Mouse (Mus musculus) liver, embryonic 14.5 days (tissue): ENCODE data around the gene Serpina11. TPM values are rescaled to one million over a fixed set of nuclear protein-coding genes. Genes with fewer than 3 reads are reported as not detected.

Experiments
- ATAC-seq: fragments of 200-750 bp; cut with Nextera tagmentation; 2 replicates; pipeline ENCODE4 v1.8.0; 2017; ENCODE audit warnings: moderate number of reproducible peaks, mild to moderate bottlenecking, moderate library complexity; ENCODE audit not compliant: insufficient read depth
- DNase-seq, 3 experiments: peaks; one replicate each; pipeline ENCODE4 v3.0.0-alpha.2; 2012 to 2013; ENCODE audit warnings: low read depth in 3 of 3, low spot score in 3 of 3
- H3K27ac ChIP-seq: fragments of 300-500 bp; sonication (generic); 2 replicates; pipeline ENCODE4 v1.5.1; 2014; ENCODE audit warnings: moderate library complexity, mild to moderate bottlenecking, control low read depth, inconsistent platforms
- H3K27me3 ChIP-seq: fragments of 300-500 bp; sonication (generic); 2 replicates; pipeline ENCODE4 v1.6.1; 2014; ENCODE audit warnings: mild to moderate bottlenecking, low read length, moderate library complexity; ENCODE audit not compliant: control insufficient read depth, insufficient read depth
- H3K36me3 ChIP-seq: fragments of 300-500 bp; sonication (generic); replicated peaks from 2 replicates; pipeline ENCODE4 v1.6.1; 2014; ENCODE audit warnings: low read depth; ENCODE audit not compliant: control insufficient read depth, insufficient read depth
- H3K4me1 ChIP-seq, 2 experiments: fragments of 200-500 bp in 1 of 2; fragments of 300-500 bp in 1 of 2; sonication (generic) in 1 of 2; replicated peaks; 2 replicates each; pipeline ENCODE4 v1.6.1; 2012 to 2014; ENCODE audit warnings: antibody characterized with exemption in 1 of 2, inconsistent platforms in 1 of 2, low read length in 1 of 2; ENCODE audit not compliant: control insufficient read depth in 2 of 2, insufficient read depth in 2 of 2
- H3K4me2 ChIP-seq: fragments of 300-500 bp; sonication (generic); 2 replicates; pipeline ENCODE4 v1.6.1; 2014; ENCODE audit warnings: low read depth, mild to moderate bottlenecking, control low read depth, moderate library complexity
- H3K4me3 ChIP-seq, 2 experiments: fragments of 200-500 bp in 1 of 2; fragments of 300-500 bp in 1 of 2; sonication (generic) in 1 of 2; 2 replicates each; pipeline ENCODE4 v1.5.1; 2012 to 2014; ENCODE audit warnings: low read depth in 2 of 2, low read length in 2 of 2, mild to moderate bottlenecking in 2 of 2, control low read depth in 1 of 2, inconsistent platforms in 1 of 2, moderate library complexity in 1 of 2; ENCODE audit not compliant: insufficient read depth in 1 of 2
- H3K9ac ChIP-seq: fragments of 300-500 bp; sonication (generic); replicated peaks from 2 replicates; pipeline ENCODE4 v1.6.1; 2014; ENCODE audit warnings: mild to moderate bottlenecking, control low read depth, moderate library complexity
- H3K9me3 ChIP-seq: fragments of 300-500 bp; sonication (generic); 2 replicates; pipeline ENCODE4 v1.6.1; 2016; ENCODE audit warnings: low read length, mixed read lengths; ENCODE audit not compliant: control insufficient read depth
- CTCF ChIP-seq: IDR thresholded peaks from 2 replicates; pipeline ENCODE4 v1.5.1; 2016; ENCODE audit warnings: antibody characterized with exemption, low read depth, control low read depth
- EP300 ChIP-seq: IDR thresholded peaks from 2 replicates; pipeline ENCODE4 v1.6.1; 2016; ENCODE audit warnings: antibody characterized with exemption, low read depth
- WGBS: fragments of 180-500 bp; shearing (Covaris S2); extraction: QIAGEN DNeasy Blood & Tissue Kit; methylation state at CpG from one replicate; pipeline ENCODE4 v1.1.7; 2014; ENCODE audit not compliant: insufficient replicate concordance; 5-methylcytosine and 5-hydroxymethylcytosine counted together
- polyA plus RNA-seq, 2 experiments: library from polyadenylated mRNA; depleted of rRNA in 1 of 2; stranded (reverse) in 1 of 2; unstranded in 1 of 2; fragments of >200 nt; fragmentation: Nextera tagmentation in 1 of 2; extraction: Ambion mirVana in 1 of 2; gene quantifications; 2 replicates each; pipeline versions ENCODE4 v1.2.1 to v1.2.3; 2012 to 2014

Gene Serpina11
- polyA plus RNA-seq, 2 experiments: 7.7 to 11.4 TPM

DNA sequence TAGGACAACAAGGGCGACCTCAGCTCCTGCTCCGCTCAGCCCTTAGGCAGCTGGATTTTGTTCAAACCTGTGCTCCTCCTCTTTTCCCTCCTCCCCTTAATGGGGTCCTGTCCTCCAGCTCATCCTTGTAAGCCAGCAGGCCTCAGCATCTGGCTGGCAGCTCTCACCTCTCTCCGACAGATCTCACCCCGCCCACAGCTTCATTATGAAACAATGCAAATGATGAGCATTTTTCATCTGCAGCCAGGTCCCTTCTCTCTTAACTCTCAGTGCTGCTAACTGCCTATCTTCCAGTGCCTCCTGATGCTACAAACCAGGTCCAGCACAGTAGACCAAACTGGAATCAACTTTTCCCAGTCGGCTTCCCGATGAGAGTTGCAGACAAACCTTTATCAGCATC is 23.9 kb upstream of the Serpina11 start, which contains the start of gene Serpina9:
Gene Serpina9, minus strand, starts transcription at position 136 of the 400 bp plus-strand sequence.
- Histone ChIP-seq H3K27ac (no peak within 1 kb of the TSS), H3K9ac (no peak within 1 kb of the TSS), H3K4me2 (no peak within 1 kb of the TSS), H3K4me3 (no peak within 1 kb of the TSS), H3K36me3 (no peaks in the 10 kb centered on the region), H3K9me3 (no peaks in the 10 kb centered on the region; the same call in 1 of the 2 replicates), H3K4me1 (no peaks in the 10 kb centered on the region), H3K27me3 (no peaks in the 10 kb centered on the region)
- no peak for ATAC-seq
- TF ChIP-seq CTCF (no peak), EP300 (no peak)
- no peak for DNase-seq
- WGBS: 74% methylated on average over 6 of the region's 6 CpGs

DNA sequence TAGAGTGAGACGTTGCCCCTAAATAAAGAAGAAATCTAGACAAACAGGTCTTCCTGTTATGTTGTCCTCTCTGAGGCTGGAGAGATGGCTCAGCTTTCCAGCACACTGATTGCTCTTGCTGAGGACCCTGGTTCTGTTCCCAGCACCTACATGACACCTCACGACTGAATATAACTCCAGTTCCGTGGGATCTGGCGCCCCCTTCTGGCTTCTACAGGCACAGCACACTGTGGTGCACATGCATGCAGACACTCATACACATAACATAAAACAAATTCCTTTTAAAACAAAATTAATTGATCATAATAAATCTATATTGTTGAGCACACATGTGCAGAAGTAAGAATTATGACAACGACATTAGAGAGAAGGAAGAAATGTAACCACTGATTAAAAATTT is 14.9 kb upstream of the Serpina11 start:
- ATAC-seq: no peak
- no peak for DNase-seq
- no peak overlapping the region for H3K4me2 ChIP-seq
- no peak overlapping the region for H3K4me3 ChIP-seq
- no peak overlapping the region for H3K27ac ChIP-seq
- H3K9me3 ChIP-seq: no peaks in the 10 kb centered on the region
- no peaks in the 10 kb centered on the region for H3K27me3 ChIP-seq
- H3K9ac ChIP-seq: no peak overlapping the region
- H3K36me3 ChIP-seq: no peaks in the 10 kb centered on the region
- 65% methylated on average over 5 of the region's 5 CpGs for WGBS
- H3K4me1 ChIP-seq: peaks cover 0 to 3% of the 10 kb centered on the region in 2 experiments; a peak in 2 of 4 replicates
- TF ChIP-seq CTCF (no peak; the same call in 1 of the 2 replicates), EP300 (no peak)

DNA sequence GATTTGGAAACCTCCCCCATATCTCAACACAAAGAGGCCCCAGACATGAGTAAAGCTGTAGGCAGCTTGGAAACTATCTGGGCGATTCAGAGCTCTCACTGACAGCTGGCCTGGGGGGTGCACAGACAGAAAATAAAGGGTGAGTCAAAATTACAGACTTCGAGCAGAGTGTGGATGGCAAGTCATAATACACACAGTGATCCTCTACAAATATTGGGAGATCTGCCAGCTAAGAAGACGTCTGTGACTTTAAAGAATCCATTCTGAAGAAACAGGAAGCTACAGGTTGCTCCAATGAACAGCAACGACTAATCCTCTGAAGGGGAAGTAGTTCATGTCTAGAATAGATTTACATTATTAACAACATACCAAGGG is 13.5 kb upstream of the Serpina11 start:
- DNase-seq (no peak), ATAC-seq (no peak)
- Histone ChIP-seq H3K4me3 (no peak overlapping the region), H3K9me3 (no peaks in the 10 kb centered on the region), H3K4me1 (peaks cover 0 to 3% of the 10 kb centered on the region in 2 experiments; a peak in 2 of 4 replicates), H3K9ac (no peak overlapping the region), H3K27ac (no peak overlapping the region), H3K4me2 (no peak overlapping the region), H3K36me3 (no peaks in the 10 kb centered on the region), H3K27me3 (no peaks in the 10 kb centered on the region)
- WGBS: 28% methylated on average over 4 of the region's 4 CpGs
- TF ChIP-seq CTCF (no peak), EP300 (no peak)

DNA sequence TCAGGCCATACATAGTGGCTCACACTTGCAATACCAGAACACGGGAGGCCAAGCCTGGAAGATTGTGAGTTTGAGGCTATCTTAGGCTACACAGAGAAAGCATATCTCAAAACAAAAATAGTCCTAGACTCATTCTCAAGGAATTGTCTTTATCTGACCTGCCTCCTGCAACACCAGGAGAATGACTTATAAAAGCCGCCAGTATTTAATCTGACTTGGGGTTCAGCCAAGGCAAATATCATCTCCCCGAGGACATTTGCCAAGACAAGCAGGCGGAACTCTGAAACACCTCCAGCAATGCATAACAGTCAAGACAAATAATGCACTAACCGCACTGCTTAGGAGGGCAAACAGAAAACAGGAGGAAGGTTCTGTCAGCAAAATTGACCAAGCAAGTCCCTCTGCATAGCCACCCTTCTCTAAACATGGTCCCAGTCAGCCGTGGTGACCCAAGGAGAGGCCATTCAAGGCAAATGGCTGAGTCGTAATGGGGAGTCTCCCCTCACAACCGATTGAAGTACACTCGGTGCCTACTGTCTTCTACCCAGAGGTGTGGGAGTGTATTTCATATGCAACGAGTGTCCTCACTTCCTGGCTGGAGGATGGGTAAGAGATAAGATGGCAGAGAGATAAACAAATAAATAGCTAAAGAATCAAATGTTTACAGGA is 12.9 kb upstream of the Serpina11 start:
- H3K9me3 ChIP-seq: no peaks in the 10 kb centered on the region
- DNase-seq (no peak), ATAC-seq (no peak)
- H3K27ac ChIP-seq: no peak overlapping the region
- H3K4me1 ChIP-seq: peaks cover 0 to 3% of the 10 kb centered on the region in 2 experiments; a peak in 2 of 4 replicates
- 59% methylated on average over 10 of the region's 10 CpGs for WGBS
- TF ChIP-seq CTCF (no peak), EP300 (no peak)
- no peak overlapping the region for H3K9ac ChIP-seq
- no peak overlapping the region for H3K4me3 ChIP-seq
- H3K4me2 ChIP-seq: no peak overlapping the region
- no peaks in the 10 kb centered on the region for H3K36me3 ChIP-seq
- no peaks in the 10 kb centered on the region for H3K27me3 ChIP-seq

DNA sequence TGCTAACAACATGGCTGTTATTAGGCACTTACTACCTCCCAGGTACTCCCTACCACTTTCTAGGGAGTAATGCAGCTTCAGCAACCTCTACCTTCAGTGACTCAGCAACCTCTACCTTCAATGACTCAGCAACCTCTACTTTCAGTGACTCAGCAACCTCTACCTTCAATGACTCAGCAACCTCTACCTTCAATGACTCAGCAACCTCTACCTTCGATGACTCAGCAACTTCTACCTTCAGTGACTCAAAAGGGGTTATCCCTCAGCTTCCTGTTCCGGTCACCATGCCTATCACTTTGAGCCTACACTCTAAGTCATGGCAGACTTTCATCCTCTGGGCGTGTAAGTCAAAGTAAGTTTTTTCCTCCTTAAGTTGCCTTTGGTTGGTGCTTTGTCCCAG is 10.8 kb upstream of the Serpina11 start:
- no peaks in the 10 kb centered on the region for H3K27me3 ChIP-seq
- no peak for DNase-seq
- no peak overlapping the region for H3K4me3 ChIP-seq
- H3K4me2 ChIP-seq: no peak overlapping the region
- peaks cover 0 to 3% of the 10 kb centered on the region in 2 experiments; a peak in 2 of 4 replicates for H3K4me1 ChIP-seq
- no peak overlapping the region for H3K9ac ChIP-seq
- TF ChIP-seq CTCF (no peak), EP300 (no peak)
- H3K9me3 ChIP-seq: no peaks in the 10 kb centered on the region
- 62% methylated on average over 3 of the region's 3 CpGs for WGBS
- no peak for ATAC-seq
- no peaks in the 10 kb centered on the region for H3K36me3 ChIP-seq
- H3K27ac ChIP-seq: no peak overlapping the region
